Mouse (Mus musculus) kidney, embryonic 14.5 days (tissue): Measurements from ENCODE around the gene Ano10. TPM values are rescaled to one million over a fixed set of nuclear protein-coding genes. Genes with fewer than 3 reads are reported as not detected.
"Not testable (repeated sequence)": the region's sequence is repeated elsewhere in the genome, so short reads cannot be mapped to it uniquely, and the experiment has no call there.

Source experiments
- ATAC-seq: fragments of 200-750 bp; cut with Nextera tagmentation; 2 replicates; pipeline ENCODE4 v1.8.0; 2017; ENCODE audit warnings: moderate number of reproducible peaks, mild to moderate bottlenecking, moderate TSS enrichment, moderate library complexity; ENCODE audit not compliant: low FRiP score, low TSS enrichment
- H3K27ac ChIP-seq: fragments of 300-500 bp; sonication (generic); 2 replicates; pipeline ENCODE4 v1.5.1; 2014; ENCODE audit warnings: low read depth, mild to moderate bottlenecking, low read length, moderate library complexity, mixed read lengths
- H3K27me3 ChIP-seq: fragments of 300-500 bp; sonication (generic); 2 replicates; pipeline ENCODE4 v1.6.1; 2014; ENCODE audit warnings: mild to moderate bottlenecking, low read length; ENCODE audit not compliant: control insufficient read depth, insufficient read depth
- H3K36me3 ChIP-seq: fragments of 300-500 bp; sonication (generic); 2 replicates; pipeline ENCODE4 v1.6.1; 2014; ENCODE audit warnings: low read length, mixed read lengths; ENCODE audit not compliant: control insufficient read depth, insufficient read depth
- H3K4me1 ChIP-seq: fragments of 300-500 bp; sonication (generic); 2 replicates; pipeline ENCODE4 v1.6.1; 2014; ENCODE audit warnings: low read length, mixed read lengths; ENCODE audit not compliant: control insufficient read depth, insufficient read depth
- H3K4me2 ChIP-seq: fragments of 300-500 bp; sonication (generic); replicated peaks from 2 replicates; pipeline ENCODE4 v1.6.1; 2014; ENCODE audit warnings: low read depth, mild to moderate bottlenecking, low read length
- H3K4me3 ChIP-seq: fragments of 300-500 bp; sonication (generic); 2 replicates; pipeline ENCODE4 v1.5.1; 2014; ENCODE audit warnings: mild to moderate bottlenecking, low read length
- H3K9ac ChIP-seq: fragments of 300-500 bp; sonication (generic); 2 replicates; pipeline ENCODE4 v1.6.1; 2014; ENCODE audit warnings: low read depth, mild to moderate bottlenecking, low read length, moderate library complexity
- H3K9me3 ChIP-seq: fragments of 300-500 bp; sonication (generic); 2 replicates; pipeline ENCODE4 v1.6.1; 2016; ENCODE audit warnings: low read length; ENCODE audit not compliant: control insufficient read depth
- WGBS: fragments of 180-500 bp; shearing (Covaris S2); extraction: QIAGEN DNeasy Blood & Tissue Kit; methylation state at CpG from one replicate; pipeline ENCODE4 v1.1.7; 2014; 5-methylcytosine and 5-hydroxymethylcytosine counted together
- polyA plus RNA-seq: library from polyadenylated mRNA; unstranded; fragments of >200 nt; fragmentation: Nextera tagmentation; extraction: Ambion mirVana; gene quantifications from 2 replicates; pipeline ENCODE4 v1.2.1, GENCODE M21; 2014

Gene Ano10
- polyA plus RNA-seq, 1 experiment from 2014 or later, result 37.0 TPM

DNA sequence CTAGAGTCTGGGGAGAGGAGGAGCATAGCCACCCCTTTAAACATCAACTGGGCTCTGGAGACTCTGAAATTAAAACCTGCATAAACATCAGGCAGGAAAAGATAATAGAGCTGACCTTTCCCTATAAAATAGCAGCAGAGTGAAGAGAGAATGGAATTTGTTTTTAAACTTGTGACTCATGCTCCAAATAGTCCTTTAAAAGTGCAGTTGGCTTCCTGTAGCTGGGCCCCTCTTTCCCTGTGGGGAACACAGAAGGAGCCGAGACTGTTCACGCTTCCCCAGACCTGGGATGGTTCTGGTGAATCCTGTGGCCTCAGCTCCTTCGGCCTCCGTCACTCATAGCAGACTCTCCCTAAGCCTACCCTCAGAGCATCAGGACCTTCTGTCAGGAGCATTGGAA is 115.8 kb downstream of the Ano10 start:
- WGBS, result 31% methylated on average over 4 of the region's 4 CpGs
- H3K27ac ChIP-seq, result peak overlapping the region; percentile 2; the same call in 1 of the 2 replicates
- H3K9me3 ChIP-seq, result no peaks in the 10 kb centered on the region

GRCm38 (mm10) chr9:122177256-122178220 is 116.7 kb downstream of the Ano10 start:
- no peak overlapping the region for H3K9ac ChIP-seq
- no peaks in the 10 kb centered on the region for H3K9me3 ChIP-seq
- H3K4me3 ChIP-seq, result no peak overlapping the region
- no peak overlapping the region; the same call in 1 of the 2 replicates for H3K27ac ChIP-seq
- 64% methylated on average over 7 of the region's 7 CpGs for WGBS
- peaks cover 14% of the 10 kb centered on the region for H3K4me1 ChIP-seq
- no peak overlapping the region for H3K4me2 ChIP-seq
- H3K36me3 ChIP-seq, result no peaks in the 10 kb centered on the region; the same call in 1 of the 2 replicates
- no peaks in the 10 kb centered on the region for H3K27me3 ChIP-seq
- no peak for ATAC-seq

More for the DNA sequence above, 115.8 kb downstream of the Ano10 start:
- no peak; the same call in 1 of the 2 replicates for ATAC-seq
- Histone ChIP-seq H3K4me2 (no peak overlapping the region), H3K27me3 (no peaks in the 10 kb centered on the region), H3K4me3 (no peak overlapping the region), H3K4me1 (peaks cover 14% of the 10 kb centered on the region), H3K36me3 (no peaks in the 10 kb centered on the region; the same call in 1 of the 2 replicates), H3K9ac (no peak overlapping the region)

DNA sequence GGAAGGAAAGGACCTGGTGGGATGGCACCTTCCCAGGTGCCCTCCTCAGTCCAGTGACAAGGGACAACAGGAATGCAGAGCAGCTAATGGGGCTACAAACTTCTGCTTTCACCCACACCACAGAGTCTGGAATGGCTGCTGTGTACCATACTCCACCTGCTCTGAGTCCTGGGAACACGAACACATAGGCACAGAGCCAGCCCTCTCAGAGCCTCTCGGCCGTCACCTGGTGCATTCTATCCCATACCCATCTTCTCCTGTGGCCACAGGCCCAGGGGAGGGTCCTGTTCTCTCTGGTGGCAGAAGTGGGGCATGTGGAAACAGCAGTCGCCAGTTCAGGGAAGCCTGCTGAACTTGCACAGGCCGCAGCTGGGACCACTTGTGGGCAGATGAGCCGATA is 119.5 kb downstream of the Ano10 start:
- no peak overlapping the region for H3K4me3 ChIP-seq
- peaks cover 14% of the 10 kb centered on the region for H3K4me1 ChIP-seq
- H3K9ac ChIP-seq, result no peak overlapping the region
- H3K9me3 ChIP-seq, result no peaks in the 10 kb centered on the region
- H3K36me3 ChIP-seq, result peaks cover 8% of the 10 kb centered on the region
- no peak overlapping the region for H3K27ac ChIP-seq
- no peak for ATAC-seq
- H3K4me2 ChIP-seq, result no peak overlapping the region
- whole genome bisulfite sequencing, result 89% methylated on average over 6 of the region's 6 CpGs
- H3K27me3 ChIP-seq, result no peaks in the 10 kb centered on the region

DNA sequence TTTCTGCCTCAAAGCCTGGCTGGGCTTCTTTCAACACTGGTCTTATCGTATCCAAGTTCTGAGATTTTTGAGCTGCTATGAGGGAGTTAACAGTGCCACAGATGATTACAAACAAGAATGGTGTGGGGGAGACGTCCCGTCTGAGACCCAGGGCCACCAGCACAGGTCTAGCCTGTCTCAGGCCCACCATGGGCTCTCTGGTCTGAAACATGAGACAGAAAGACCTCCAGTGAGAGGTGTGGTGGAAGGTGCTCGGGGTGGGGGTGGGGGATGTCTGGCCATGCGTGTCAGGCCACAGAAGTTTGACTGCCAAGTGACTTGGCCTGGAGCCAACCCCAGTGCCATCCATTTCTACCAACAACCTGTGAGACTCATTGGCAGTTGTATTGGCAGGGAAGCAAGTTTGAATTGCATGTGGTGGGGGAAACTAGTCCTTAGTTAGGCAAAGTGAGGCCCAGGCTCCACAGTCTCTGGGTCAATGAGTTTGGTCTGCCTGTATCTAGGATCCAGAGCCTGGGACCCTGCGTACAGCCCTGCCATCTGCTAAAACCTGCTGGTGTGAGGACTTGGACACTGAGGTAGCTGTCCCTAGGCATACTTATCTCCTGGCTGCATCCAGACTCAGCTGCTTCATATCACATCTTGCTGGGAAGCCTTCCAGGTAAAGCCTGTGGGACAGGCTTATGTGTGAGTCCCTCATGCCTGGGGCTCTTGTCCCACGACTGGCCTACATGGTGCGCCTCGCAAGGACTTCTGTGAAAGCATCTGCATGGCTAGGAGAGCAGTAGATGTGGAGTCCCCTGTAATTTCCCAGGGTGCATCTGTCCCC is 120.6 kb downstream of the Ano10 start:
- WGBS, result 57% methylated on average over 9 of the region's 9 CpGs
- Histone ChIP-seq H3K27ac (0 out of 2 replicates have a peak overlapping the region, but pooled peaks have one; percentile 17), H3K9ac (no peak overlapping the region), H3K36me3 (peaks cover 10% of the 10 kb centered on the region), H3K4me3 (no peak overlapping the region), H3K4me1 (peaks cover 12% of the 10 kb centered on the region), H3K27me3 (no peaks in the 10 kb centered on the region), H3K9me3 (no peaks in the 10 kb centered on the region), H3K4me2 (no peak overlapping the region)
- ATAC-seq, result peak; percentile 75; the same call in 1 of the 2 replicates

- no peak overlapping the region for H3K4me3 ChIP-seq
- H3K9me3 ChIP-seq, result no peaks in the 10 kb centered on the region
- no peak overlapping the region for H3K27ac ChIP-seq
- H3K27me3 ChIP-seq, result no peaks in the 10 kb centered on the region
- H3K4me1 ChIP-seq, result peaks cover 3% of the 10 kb centered on the region; the same call in 1 of the 2 replicates
- H3K9ac ChIP-seq, result no peak overlapping the region
- no peak overlapping the region for H3K4me2 ChIP-seq
- no peak for ATAC-seq
- 83% methylated on average over 11 of the region's 11 CpGs for WGBS
- H3K36me3 ChIP-seq, result peaks cover 10% of the 10 kb centered on the region
Observed at GRCm38 (mm10) chr9:122172612-122173186, 121.5 kb downstream of the Ano10 start.

DNA sequence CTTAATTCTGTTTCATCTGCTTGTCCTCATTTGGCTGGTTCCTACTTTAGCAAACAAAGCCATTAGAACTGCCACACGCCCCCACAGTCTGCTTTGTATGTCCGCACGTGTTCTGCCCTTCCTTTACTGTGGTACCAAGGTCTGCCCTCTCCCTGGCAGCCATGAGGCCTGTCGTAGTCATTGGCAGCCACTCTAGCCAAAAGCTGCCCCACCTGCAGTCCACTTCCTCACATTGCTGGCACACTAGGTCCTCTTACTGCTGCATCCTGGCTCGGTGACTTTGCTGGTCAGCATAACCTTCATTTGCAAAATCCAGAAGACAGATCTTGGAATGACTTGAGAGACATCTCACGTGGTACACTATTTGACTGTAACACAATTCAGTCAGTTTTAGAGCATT is 124.3 kb downstream of the Ano10 start:
- Histone ChIP-seq H3K27me3 (no peaks in the 10 kb centered on the region), H3K4me3 (no peak overlapping the region), H3K4me1 (no peaks in the 10 kb centered on the region; the same call in 1 of the 2 replicates), H3K27ac (no peak overlapping the region), H3K4me2 (no peak overlapping the region), H3K9me3 (no peaks in the 10 kb centered on the region), H3K9ac (no peak overlapping the region), H3K36me3 (peaks cover 32% of the 10 kb centered on the region)
- ATAC-seq, result no peak
- WGBS, result 90% methylated on average over 6 of the region's 6 CpGs

DNA sequence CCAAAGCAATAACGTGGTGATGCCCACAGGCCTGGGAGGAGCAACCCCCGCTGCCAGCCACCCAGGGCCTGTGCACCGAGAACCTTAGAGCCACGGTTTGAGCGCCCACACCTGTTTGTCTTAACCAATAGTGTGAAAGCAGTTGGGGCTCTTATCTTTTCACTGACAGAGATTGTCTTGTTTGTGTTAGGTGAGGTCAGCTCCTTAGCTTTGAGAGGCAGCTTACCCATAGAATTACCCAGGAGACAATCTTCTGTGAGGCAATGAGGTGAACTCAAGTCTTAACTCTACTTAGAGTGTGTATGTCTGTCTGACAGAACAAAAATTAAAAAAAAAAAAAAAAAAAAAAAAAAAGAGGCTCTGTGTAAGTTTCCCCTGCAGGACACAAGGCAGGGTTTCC is 126.5 kb downstream of the Ano10 start:
- H3K27me3 ChIP-seq, H3K4me3 ChIP-seq, H3K4me2 ChIP-seq, H3K9me3 ChIP-seq, H3K9ac ChIP-seq, ATAC-seq, H3K27ac ChIP-seq, H3K4me1 ChIP-seq: not testable (repeated sequence)
- WGBS, result 94% methylated on average over 5 of the region's 5 CpGs
- peaks cover 46% of the 10 kb centered on the region for H3K36me3 ChIP-seq

GRCm38 (mm10) chr9:122164535-122164934 is 129.7 kb downstream of the Ano10 start:
- no peaks in the 10 kb centered on the region for H3K9me3 ChIP-seq
- H3K4me2 ChIP-seq, result no peak overlapping the region
- H3K27me3 ChIP-seq, result no peaks in the 10 kb centered on the region
- no peaks in the 10 kb centered on the region for H3K4me1 ChIP-seq
- H3K36me3 ChIP-seq, result peaks cover 46% of the 10 kb centered on the region
- ATAC-seq, result no peak
- 88% methylated on average over 4 of the region's 4 CpGs for WGBS
- no peak overlapping the region for H3K4me3 ChIP-seq
- H3K9ac ChIP-seq, result no peak overlapping the region
- H3K27ac ChIP-seq, result no peak overlapping the region
